Mouse (Mus musculus): ENCODE data around the gene Vwce. TPM values are rescaled to one million over a fixed set of nuclear protein-coding genes. Genes with fewer than 3 reads are reported as not detected.
A peak's percentile ranks its signal among the peaks of the same experiment; 100 is the strongest.

The Vwce gene
- 0.34 and 0.85 TPM in 2 replicates for polyA plus RNA-seq (2016; fragmentation: Nextera tagmentation; extraction: Ambion mirVana)

- Histone ChIP-seq H3K4me2 (peak within 1 kb of the TSS; percentile 98), H3K4me3 (peak within 1 kb of the TSS; percentile 53), H3K27me3 (replicated peaks) (peaks cover 4% of the 10 kb centered on the region; the same call in 1 of the 2 replicates), H3K4me1 (replicated peaks) (peaks cover 16% of the 10 kb centered on the region), H3K9ac (peak within 1 kb of the TSS; percentile 73), H3K9me3 (replicated peaks) (no peaks in the 10 kb centered on the region), H3K27ac (ENCODE audit: poor library complexity, severe bottlenecking) (no peak within 1 kb of the TSS), H3K36me3 (peaks cover 27% of the 10 kb centered on the region)
- peak; percentile 84 for ATAC-seq (ENCODE audit: insufficient number of reproducible peaks, low FRiP score)
- WGBS, result 2% methylated on average over 32 of the region's 32 CpGs
Measured at GRCm38 (mm10) chr19:10634106-10634871, at the start of gene Vwce. Gene Vwce, plus strand, starts transcription at chr19:10634213.

GRCm38 (mm10) chr19:10585112-10585511 lies 48.9 kb upstream of the Vwce start:
- Histone ChIP-seq H3K4me2 (no peak overlapping the region), H3K4me3 (no peak overlapping the region), H3K27ac (ENCODE audit: poor library complexity, severe bottlenecking) (no peak overlapping the region), H3K36me3 (peaks cover 38% of the 10 kb centered on the region), H3K9ac (no peak overlapping the region), H3K9me3 (replicated peaks) (no peaks in the 10 kb centered on the region), H3K4me1 (replicated peaks) (no peaks in the 10 kb centered on the region), H3K27me3 (replicated peaks) (no peaks in the 10 kb centered on the region)
- ATAC-seq (ENCODE audit: insufficient number of reproducible peaks, low FRiP score), result no peak
- 85% methylated on average over 8 of the region's 8 CpGs for WGBS

- no peaks in the 10 kb centered on the region for H3K9me3 ChIP-seq (replicated peaks)
- H3K27ac ChIP-seq (ENCODE audit: poor library complexity, severe bottlenecking), result no peak overlapping the region
- WGBS, result 84% methylated on average over 8 of the region's 8 CpGs
- no peak for ATAC-seq (ENCODE audit: insufficient number of reproducible peaks, low FRiP score)
- no peaks in the 10 kb centered on the region for H3K4me1 ChIP-seq (replicated peaks)
- no peak overlapping the region for H3K9ac ChIP-seq
- H3K27me3 ChIP-seq (replicated peaks), result no peaks in the 10 kb centered on the region
- H3K36me3 ChIP-seq, result peaks cover 37% of the 10 kb centered on the region
- no peak overlapping the region for H3K4me2 ChIP-seq
- no peak overlapping the region for H3K4me3 ChIP-seq
Measured at GRCm38 (mm10) chr19:10587231-10587630, 46.8 kb upstream of the Vwce start.

GRCm38 (mm10) chr19:10589127-10589857 lies 44.7 kb upstream of the Vwce start:
- 76% methylated on average over 5 of the region's 5 CpGs for whole genome bisulfite sequencing
- Histone ChIP-seq H3K4me2 (no peak overlapping the region), H3K36me3 (peaks cover 50% of the 10 kb centered on the region), H3K27ac (ENCODE audit: poor library complexity, severe bottlenecking) (no peak overlapping the region), H3K9ac (no peak overlapping the region), H3K4me1 (replicated peaks) (no peaks in the 10 kb centered on the region), H3K27me3 (replicated peaks) (no peaks in the 10 kb centered on the region), H3K4me3 (no peak overlapping the region), H3K9me3 (replicated peaks) (no peaks in the 10 kb centered on the region)
- no peak for ATAC-seq (ENCODE audit: insufficient number of reproducible peaks, low FRiP score)

GRCm38 (mm10) chr19:10590301-10590700 lies 43.7 kb upstream of the Vwce start:
- H3K27ac ChIP-seq (ENCODE audit: poor library complexity, severe bottlenecking), result no peak overlapping the region
- no peak overlapping the region for H3K4me2 ChIP-seq
- peaks cover 56% of the 10 kb centered on the region for H3K36me3 ChIP-seq
- WGBS, result 67% methylated on average over 3 of the region's 3 CpGs
- no peaks in the 10 kb centered on the region for H3K9me3 ChIP-seq (replicated peaks)
- no peak for ATAC-seq (ENCODE audit: insufficient number of reproducible peaks, low FRiP score)
- H3K4me3 ChIP-seq, result no peak overlapping the region
- H3K9ac ChIP-seq, result no peak overlapping the region
- H3K4me1 ChIP-seq (replicated peaks), result no peaks in the 10 kb centered on the region
- H3K27me3 ChIP-seq (replicated peaks), result no peaks in the 10 kb centered on the region

GRCm38 (mm10) chr19:10591659-10592377 lies 42.2 kb upstream of the Vwce start:
- Histone ChIP-seq H3K27me3 (replicated peaks) (no peaks in the 10 kb centered on the region), H3K27ac (ENCODE audit: poor library complexity, severe bottlenecking) (no peak overlapping the region), H3K4me1 (replicated peaks) (no peaks in the 10 kb centered on the region), H3K9me3 (replicated peaks) (no peaks in the 10 kb centered on the region), H3K36me3 (peaks cover 67% of the 10 kb centered on the region), H3K4me3 (no peak overlapping the region), H3K9ac (no peak overlapping the region), H3K4me2 (no peak overlapping the region)
- 87% methylated on average over 6 of the region's 6 CpGs for WGBS
- ATAC-seq (ENCODE audit: insufficient number of reproducible peaks, low FRiP score), result no peak

GRCm38 (mm10) chr19:10598188-10598587 lies 35.8 kb upstream of the Vwce start:
- H3K9me3 ChIP-seq (replicated peaks), result no peaks in the 10 kb centered on the region
- ATAC-seq (ENCODE audit: insufficient number of reproducible peaks, low FRiP score), result no peak
- 31% methylated on average over 3 of the region's 3 CpGs for WGBS
- H3K27ac ChIP-seq (ENCODE audit: poor library complexity, severe bottlenecking), result no peak overlapping the region
- no peak overlapping the region for H3K9ac ChIP-seq
- peaks cover 52% of the 10 kb centered on the region for H3K36me3 ChIP-seq
- no peak overlapping the region for H3K4me3 ChIP-seq
- H3K27me3 ChIP-seq (replicated peaks), result no peaks in the 10 kb centered on the region
- peaks cover 8% of the 10 kb centered on the region for H3K4me1 ChIP-seq (replicated peaks)
- H3K4me2 ChIP-seq, result no peak overlapping the region

GRCm38 (mm10) chr19:10599648-10600047 lies 34.4 kb upstream of the Vwce start:
- Histone ChIP-seq H3K4me1 (replicated peaks) (peaks cover 22% of the 10 kb centered on the region), H3K9me3 (replicated peaks) (no peaks in the 10 kb centered on the region), H3K27me3 (replicated peaks) (no peaks in the 10 kb centered on the region), H3K4me2 (no peak overlapping the region), H3K9ac (no peak overlapping the region), H3K36me3 (peaks cover 38% of the 10 kb centered on the region), H3K27ac (ENCODE audit: poor library complexity, severe bottlenecking) (no peak overlapping the region), H3K4me3 (no peak overlapping the region)
- 90% methylated on average over 2 of the region's 2 CpGs for WGBS
- no peak for ATAC-seq (ENCODE audit: insufficient number of reproducible peaks, low FRiP score)

- H3K9ac ChIP-seq, result peak overlapping the region; percentile 65
- no peak for ATAC-seq (ENCODE audit: insufficient number of reproducible peaks, low FRiP score)
- peak overlapping the region; percentile 87 for H3K27ac ChIP-seq (ENCODE audit: poor library complexity, severe bottlenecking)
- peak overlapping the region; percentile 60 for H3K4me2 ChIP-seq
- no peaks in the 10 kb centered on the region for H3K27me3 ChIP-seq (replicated peaks)
- peaks cover 33% of the 10 kb centered on the region for H3K4me1 ChIP-seq (replicated peaks)
- no peaks in the 10 kb centered on the region for H3K9me3 ChIP-seq (replicated peaks)
- peak overlapping the region; percentile 21 for H3K4me3 ChIP-seq
- peaks cover 18% of the 10 kb centered on the region; the same call in 1 of the 2 replicates for H3K36me3 ChIP-seq
- WGBS, result 13% methylated on average over 6 of the region's 6 CpGs
Measured at GRCm38 (mm10) chr19:10602247-10602769, 31.7 kb upstream of the Vwce start.

GRCm38 (mm10) chr19:10602787-10603186 lies 31.2 kb upstream of the Vwce start:
- Histone ChIP-seq H3K27ac (ENCODE audit: poor library complexity, severe bottlenecking) (peak overlapping the region; percentile 87), H3K9me3 (replicated peaks) (no peaks in the 10 kb centered on the region), H3K9ac (peak overlapping the region; percentile 65), H3K4me2 (peak overlapping the region; percentile 60), H3K4me1 (replicated peaks) (peaks cover 38% of the 10 kb centered on the region), H3K27me3 (replicated peaks) (no peaks in the 10 kb centered on the region), H3K4me3 (peak overlapping the region; percentile 21), H3K36me3 (peaks cover 22% of the 10 kb centered on the region)
- peak; percentile 60; the same call in 1 of the 2 replicates for ATAC-seq (ENCODE audit: insufficient number of reproducible peaks, low FRiP score)
- WGBS, result 3% methylated on average over 9 of the region's 9 CpGs

Data from heart, embryonic 12.5 days (tissue).